Mouse (Mus musculus): ENCODE measurements around the gene Bad.

- TF ChIP-seq GATA1 (IDR thresholded peaks at IDR 0.05; ENCODE audit: borderline replicate concordance, low read length) (no peak), FLI1 (IDR thresholded peaks at IDR 0.05; ENCODE audit: low read length) (no peak)
These were observed 609 bp downstream of the Bad start, which contains the start of gene Gpr137 for GRCm38 (mm10) chr19:6942249-6942691.
